Mouse (Mus musculus) heart, embryonic 12.5 days (tissue): ENCODE results near the gene Myom3. TPM values are rescaled to one million over a fixed set of nuclear protein-coding genes. Genes with fewer than 3 reads are reported as not detected.

Experiments
- ATAC-seq: fragments of 200-750 bp; cut with Nextera tagmentation; 2 replicates; pipeline ENCODE4 v1.8.0; 2017; ENCODE audit warnings: moderate TSS enrichment, moderate library complexity; ENCODE audit not compliant: insufficient number of reproducible peaks, low FRiP score
- H3K27ac ChIP-seq: fragments of 300-500 bp; sonication (generic); 2 replicates; pipeline ENCODE4 v1.5.1; 2016; ENCODE audit warnings: mild to moderate bottlenecking, moderate library complexity; ENCODE audit not compliant: poor library complexity, severe bottlenecking
- H3K27me3 ChIP-seq: fragments of 300-500 bp; sonication (generic); replicated peaks from 2 replicates; pipeline ENCODE4 v1.6.1; 2016; ENCODE audit warnings: mild to moderate bottlenecking, moderate library complexity
- H3K36me3 ChIP-seq: fragments of 300-500 bp; sonication (generic); 2 replicates; pipeline ENCODE4 v1.6.1; 2016; ENCODE audit warnings: mild to moderate bottlenecking, moderate library complexity
- H3K4me1 ChIP-seq: fragments of 300-500 bp; sonication (generic); replicated peaks from 2 replicates; pipeline ENCODE4 v1.6.1; 2016; ENCODE audit warnings: mild to moderate bottlenecking
- H3K4me2 ChIP-seq: fragments of 300-500 bp; sonication (generic); 2 replicates; pipeline ENCODE4 v1.6.1; 2016; ENCODE audit warnings: mild to moderate bottlenecking, moderate library complexity
- H3K4me3 ChIP-seq: fragments of 300-500 bp; sonication (generic); 2 replicates; pipeline ENCODE4 v1.5.1; 2016; ENCODE audit warnings: mild to moderate bottlenecking
- H3K9ac ChIP-seq: fragments of 300-500 bp; sonication (generic); 2 replicates; pipeline ENCODE4 v1.6.1; 2016; ENCODE audit warnings: mild to moderate bottlenecking, moderate library complexity
- H3K9me3 ChIP-seq: fragments of 300-500 bp; sonication (generic); replicated peaks from 2 replicates; pipeline ENCODE4 v1.6.1; 2016; ENCODE audit warnings: mild to moderate bottlenecking, moderate library complexity
- WGBS: fragments of 180-500 bp; shearing (Covaris S2); methylation state at CpG from one replicate; pipeline ENCODE4 v1.1.7; 2016; 5-methylcytosine and 5-hydroxymethylcytosine counted together
- polyA plus RNA-seq: library from polyadenylated mRNA; unstranded; fragments of >200 nt; fragmentation: Nextera tagmentation; extraction: Ambion mirVana; gene quantifications from 2 replicates; pipeline ENCODE4 v1.2.1, GENCODE M21; 2016

Myom3 gene
- polyA plus RNA-seq, 1 experiment from 2014 or later = 0.08 TPM

GRCm38 (mm10) chr4:135833301-135834123 is 74.0 kb downstream of the Myom3 start:
- no peak overlapping the region for H3K4me2 ChIP-seq
- no peak overlapping the region for H3K27ac ChIP-seq
- no peaks in the 10 kb centered on the region for H3K27me3 ChIP-seq
- H3K36me3 ChIP-seq = no peaks in the 10 kb centered on the region
- no peak for ATAC-seq
- no peak overlapping the region for H3K4me3 ChIP-seq
- 0 out of 2 replicates have a peak, but pooled peaks cover 3% of the 10 kb centered on the region for H3K9me3 ChIP-seq
- WGBS = 76% methylated on average over 12 of the region's 12 CpGs
- peaks cover 18% of the 10 kb centered on the region for H3K4me1 ChIP-seq
- H3K9ac ChIP-seq = no peak overlapping the region

- ATAC-seq = no peak
- H3K9ac ChIP-seq = no peak overlapping the region
Observed at GRCm38 (mm10) chr4:135834124-135834717, 74.7 kb downstream of the Myom3 start.

GRCm38 (mm10) chr4:135838925-135839292 is 79.4 kb downstream of the Myom3 start:
- Histone ChIP-seq H3K27ac (peak overlapping the region; percentile 85), H3K4me3 (no peak overlapping the region), H3K4me1 (peaks cover 23% of the 10 kb centered on the region), H3K9me3 (0 out of 2 replicates have a peak, but pooled peaks cover 6% of the 10 kb centered on the region), H3K4me2 (no peak overlapping the region), H3K36me3 (no peaks in the 10 kb centered on the region), H3K27me3 (no peaks in the 10 kb centered on the region), H3K9ac (no peak overlapping the region; the same call in 1 of the 2 replicates)
- no peak for ATAC-seq
- WGBS = 66% methylated on average over 3 of the region's 3 CpGs

More at GRCm38 (mm10) chr4:135834124-135834717, 74.7 kb downstream of the Myom3 start:
- Histone ChIP-seq H3K4me3 (no peak overlapping the region), H3K27ac (no peak overlapping the region), H3K4me2 (no peak overlapping the region), H3K36me3 (no peaks in the 10 kb centered on the region), H3K9me3 (0 out of 2 replicates have a peak, but pooled peaks cover 3% of the 10 kb centered on the region), H3K27me3 (no peaks in the 10 kb centered on the region), H3K4me1 (peaks cover 18% of the 10 kb centered on the region)
- WGBS = 85% methylated on average over 8 of the region's 8 CpGs

- 0 out of 2 replicates have a peak, but pooled peaks cover 6% of the 10 kb centered on the region for H3K9me3 ChIP-seq
- H3K27me3 ChIP-seq = no peaks in the 10 kb centered on the region
- no peak overlapping the region; the same call in 1 of the 2 replicates for H3K9ac ChIP-seq
- ATAC-seq = peak; percentile 39; the same call in 1 of the 2 replicates
- H3K4me2 ChIP-seq = peak overlapping the region; percentile 3; the same call in 1 of the 2 replicates
- peaks cover 23% of the 10 kb centered on the region for H3K4me1 ChIP-seq
- WGBS = 53% methylated on average over 21 of the region's 21 CpGs
- no peak overlapping the region for H3K4me3 ChIP-seq
- no peaks in the 10 kb centered on the region for H3K36me3 ChIP-seq
- peak overlapping the region; percentile 85 for H3K27ac ChIP-seq
Observed at GRCm38 (mm10) chr4:135839293-135840011, 79.9 kb downstream of the Myom3 start.

- H3K9ac ChIP-seq = no peak overlapping the region
- no peaks in the 10 kb centered on the region for H3K36me3 ChIP-seq
- 0 out of 2 replicates have a peak, but pooled peaks cover 6% of the 10 kb centered on the region for H3K9me3 ChIP-seq
- WGBS = 79% methylated on average over 6 of the region's 6 CpGs
- H3K4me2 ChIP-seq = no peak overlapping the region
- H3K4me3 ChIP-seq = no peak overlapping the region
- H3K4me1 ChIP-seq = peaks cover 21% of the 10 kb centered on the region
- H3K27me3 ChIP-seq = no peaks in the 10 kb centered on the region
- no peak for ATAC-seq
- no peak overlapping the region for H3K27ac ChIP-seq
Observed at GRCm38 (mm10) chr4:135844400-135844799, 84.9 kb downstream of the Myom3 start.

- 31% methylated on average over 5 of the region's 5 CpGs for WGBS
- no peak for ATAC-seq
- H3K27ac ChIP-seq = no peak overlapping the region
Observed at GRCm38 (mm10) chr4:135847581-135847980, 88.1 kb downstream of the Myom3 start.

GRCm38 (mm10) chr4:135850411-135851095 is 91.0 kb downstream of the Myom3 start:
- Histone ChIP-seq H3K27me3 (no peaks in the 10 kb centered on the region), H3K9me3 (no peaks in the 10 kb centered on the region), H3K4me1 (peaks cover 24% of the 10 kb centered on the region), H3K36me3 (no peaks in the 10 kb centered on the region), H3K4me3 (no peak overlapping the region), H3K4me2 (peak overlapping the region; percentile 8; the same call in 1 of the 2 replicates), H3K9ac (peak overlapping the region; percentile 27; the same call in 1 of the 2 replicates), H3K27ac (no peak overlapping the region)
- 40% methylated on average over 13 of the region's 13 CpGs for WGBS
- ATAC-seq = no peak

More at GRCm38 (mm10) chr4:135847581-135847980, 88.1 kb downstream of the Myom3 start:
- no peaks in the 10 kb centered on the region for H3K27me3 ChIP-seq
- H3K4me1 ChIP-seq = peaks cover 17% of the 10 kb centered on the region
- no peak overlapping the region for H3K4me3 ChIP-seq
- 0 out of 2 replicates have a peak, but pooled peaks cover 3% of the 10 kb centered on the region for H3K9me3 ChIP-seq
- H3K9ac ChIP-seq = no peak overlapping the region
- H3K4me2 ChIP-seq = no peak overlapping the region
- H3K36me3 ChIP-seq = no peaks in the 10 kb centered on the region

GRCm38 (mm10) chr4:135851942-135852341 is 92.4 kb downstream of the Myom3 start:
- no peak overlapping the region for H3K27ac ChIP-seq
- no peak overlapping the region for H3K4me3 ChIP-seq
- H3K27me3 ChIP-seq = no peaks in the 10 kb centered on the region
- no peak overlapping the region for H3K4me2 ChIP-seq
- H3K9me3 ChIP-seq = no peaks in the 10 kb centered on the region
- WGBS = 84% methylated on average over 9 of the region's 9 CpGs
- ATAC-seq = no peak
- H3K4me1 ChIP-seq = peaks cover 23% of the 10 kb centered on the region
- no peaks in the 10 kb centered on the region for H3K36me3 ChIP-seq
- no peak overlapping the region for H3K9ac ChIP-seq

GRCm38 (mm10) chr4:135853987-135854546 is 94.6 kb downstream of the Myom3 start:
- 89% methylated on average over 14 of the region's 14 CpGs for WGBS
- Histone ChIP-seq H3K27ac (no peak overlapping the region), H3K27me3 (no peaks in the 10 kb centered on the region), H3K4me1 (peaks cover 29% of the 10 kb centered on the region), H3K4me3 (no peak overlapping the region), H3K36me3 (no peaks in the 10 kb centered on the region), H3K4me2 (no peak overlapping the region), H3K9ac (no peak overlapping the region), H3K9me3 (no peaks in the 10 kb centered on the region)
- ATAC-seq = no peak

- H3K36me3 ChIP-seq = no peaks in the 10 kb centered on the region
- peaks cover 34% of the 10 kb centered on the region for H3K4me1 ChIP-seq
- no peak for ATAC-seq
- peak overlapping the region; percentile 92 for H3K4me2 ChIP-seq
- 78% methylated on average over 11 of the region's 11 CpGs for WGBS
- peak overlapping the region; percentile 96; the same call in 1 of the 2 replicates for H3K4me3 ChIP-seq
- no peak overlapping the region for H3K27ac ChIP-seq
- H3K9ac ChIP-seq = peak overlapping the region; percentile 90; the same call in 1 of the 2 replicates
- H3K27me3 ChIP-seq = no peaks in the 10 kb centered on the region
- no peaks in the 10 kb centered on the region for H3K9me3 ChIP-seq
Observed at GRCm38 (mm10) chr4:135854630-135855029, 95.1 kb downstream of the Myom3 start.
